Mouse (Mus musculus): ENCODE measurements around the gene Rere. TPM values are rescaled to one million over a fixed set of nuclear protein-coding genes. Genes with fewer than 3 reads are reported as not detected.
A peak's percentile ranks its signal among the peaks of the same experiment; 100 is the strongest.
"Not testable (repeated sequence)": the region's sequence is repeated elsewhere in the genome, so short reads cannot be mapped to it uniquely, and the experiment has no call there.

Rere gene
- polyA plus RNA-seq, 1 experiment from 2014 or later, result 18.0 TPM

- H3K9ac ChIP-seq (ENCODE audit: low read length); ATAC-seq (replicated peaks; ENCODE audit: extremely low read depth, insufficient read depth, low FRiP score); H3K4me2 ChIP-seq (ENCODE audit: low read depth, low read length); H3K27me3 ChIP-seq (ENCODE audit: control insufficient read depth, insufficient read depth, low read length); H3K27ac ChIP-seq (ENCODE audit: low read length); H3K9me3 ChIP-seq (replicated peaks; ENCODE audit: control insufficient read depth, low read length); H3K4me1 ChIP-seq (ENCODE audit: control insufficient read depth, insufficient read depth, low read length); H3K4me3 ChIP-seq (ENCODE audit: low read length): not testable (repeated sequence)
- H3K36me3 ChIP-seq (ENCODE audit: control insufficient read depth, insufficient read depth), result peaks cover 10% of the 10 kb centered on the region; the same call in 1 of the 2 replicates
- 89% methylated on average over 4 of the region's 4 CpGs for WGBS
Observed at GRCm38 (mm10) chr4:150546296-150546695, 264.9 kb downstream of the Rere start.

- Histone ChIP-seq H3K36me3 (ENCODE audit: control insufficient read depth, insufficient read depth) (peaks cover 10% of the 10 kb centered on the region; the same call in 1 of the 2 replicates), H3K4me1 (ENCODE audit: control insufficient read depth, insufficient read depth, low read length) (peaks cover 8% of the 10 kb centered on the region), H3K9me3 (replicated peaks; ENCODE audit: control insufficient read depth, low read length) (no peaks in the 10 kb centered on the region), H3K4me3 (ENCODE audit: low read length) (no peak overlapping the region), H3K9ac (ENCODE audit: low read length) (no peak overlapping the region), H3K4me2 (ENCODE audit: low read depth, low read length) (no peak overlapping the region), H3K27me3 (ENCODE audit: control insufficient read depth, insufficient read depth, low read length) (no peaks in the 10 kb centered on the region), H3K27ac (ENCODE audit: low read length) (no peak overlapping the region)
- WGBS, result 79% methylated on average over 9 of the region's 9 CpGs
- ATAC-seq (replicated peaks; ENCODE audit: extremely low read depth, insufficient read depth, low FRiP score), result no peak
Observed at GRCm38 (mm10) chr4:150549393-150549792, 267.9 kb downstream of the Rere start.

DNA sequence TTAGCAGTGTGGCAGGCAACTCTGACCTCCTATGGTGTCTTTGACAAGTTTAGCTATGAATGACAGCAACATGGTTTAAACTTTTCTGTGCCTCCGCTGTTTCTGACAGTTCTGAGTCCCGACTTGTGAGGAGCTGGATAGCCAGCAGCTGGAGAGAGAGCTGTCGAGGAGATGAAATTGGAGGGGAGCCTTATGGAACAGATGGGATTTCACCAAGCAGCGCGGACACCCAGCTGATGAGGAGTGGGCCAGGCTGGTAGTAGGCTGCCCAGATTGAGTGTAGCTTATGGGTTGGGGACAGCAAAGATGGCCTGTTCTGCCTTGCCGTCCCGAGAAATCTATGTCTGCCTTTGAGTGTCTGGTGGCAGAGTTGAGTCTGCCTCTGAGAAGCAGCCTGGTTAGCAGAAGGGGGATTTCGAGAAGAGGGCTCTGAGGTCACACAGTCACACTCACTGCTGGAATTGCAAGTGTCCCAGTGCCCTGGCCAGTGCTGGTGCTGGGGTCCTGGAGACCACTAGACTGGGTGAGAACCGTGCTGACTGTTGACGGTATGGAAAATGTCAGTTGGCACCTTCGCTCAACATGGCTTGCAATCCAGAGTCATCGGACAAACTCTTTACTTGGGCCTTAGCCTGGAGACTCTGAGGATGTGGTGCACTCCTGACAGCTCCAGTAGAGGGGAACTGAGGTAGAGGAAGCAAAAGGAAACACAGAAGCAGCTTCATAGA lies 268.7 kb downstream of the Rere start:
- Histone ChIP-seq H3K9me3 (replicated peaks; ENCODE audit: control insufficient read depth, low read length) (no peaks in the 10 kb centered on the region), H3K4me1 (ENCODE audit: control insufficient read depth, insufficient read depth, low read length) (peaks cover 8% of the 10 kb centered on the region), H3K27ac (ENCODE audit: low read length) (no peak overlapping the region), H3K4me3 (ENCODE audit: low read length) (no peak overlapping the region), H3K36me3 (ENCODE audit: control insufficient read depth, insufficient read depth) (peaks cover 10% of the 10 kb centered on the region; the same call in 1 of the 2 replicates), H3K27me3 (ENCODE audit: control insufficient read depth, insufficient read depth, low read length) (no peaks in the 10 kb centered on the region), H3K9ac (ENCODE audit: low read length) (no peak overlapping the region), H3K4me2 (ENCODE audit: low read depth, low read length) (no peak overlapping the region)
- 57% methylated on average over 12 of the region's 12 CpGs for WGBS
- ATAC-seq (replicated peaks; ENCODE audit: extremely low read depth, insufficient read depth, low FRiP score), result no peak

GRCm38 (mm10) chr4:150551390-150551789 lies 269.9 kb downstream of the Rere start:
- H3K27ac ChIP-seq (ENCODE audit: low read length), result no peak overlapping the region
- no peaks in the 10 kb centered on the region for H3K9me3 ChIP-seq (replicated peaks; ENCODE audit: control insufficient read depth, low read length)
- H3K4me3 ChIP-seq (ENCODE audit: low read length), result no peak overlapping the region
- H3K36me3 ChIP-seq (ENCODE audit: control insufficient read depth, insufficient read depth), result peaks cover 9% of the 10 kb centered on the region; the same call in 1 of the 2 replicates
- ATAC-seq (replicated peaks; ENCODE audit: extremely low read depth, insufficient read depth, low FRiP score), result no peak
- H3K4me1 ChIP-seq (ENCODE audit: control insufficient read depth, insufficient read depth, low read length), result peaks cover 15% of the 10 kb centered on the region
- H3K27me3 ChIP-seq (ENCODE audit: control insufficient read depth, insufficient read depth, low read length), result no peaks in the 10 kb centered on the region
- H3K9ac ChIP-seq (ENCODE audit: low read length), result no peak overlapping the region
- H3K4me2 ChIP-seq (ENCODE audit: low read depth, low read length), result no peak overlapping the region
- WGBS, result 72% methylated on average over 4 of the region's 4 CpGs

- H3K9ac ChIP-seq (ENCODE audit: low read length), result no peak overlapping the region
- no peak for ATAC-seq (replicated peaks; ENCODE audit: extremely low read depth, insufficient read depth, low FRiP score)
Observed at GRCm38 (mm10) chr4:150552751-150553600, 271.5 kb downstream of the Rere start.

DNA sequence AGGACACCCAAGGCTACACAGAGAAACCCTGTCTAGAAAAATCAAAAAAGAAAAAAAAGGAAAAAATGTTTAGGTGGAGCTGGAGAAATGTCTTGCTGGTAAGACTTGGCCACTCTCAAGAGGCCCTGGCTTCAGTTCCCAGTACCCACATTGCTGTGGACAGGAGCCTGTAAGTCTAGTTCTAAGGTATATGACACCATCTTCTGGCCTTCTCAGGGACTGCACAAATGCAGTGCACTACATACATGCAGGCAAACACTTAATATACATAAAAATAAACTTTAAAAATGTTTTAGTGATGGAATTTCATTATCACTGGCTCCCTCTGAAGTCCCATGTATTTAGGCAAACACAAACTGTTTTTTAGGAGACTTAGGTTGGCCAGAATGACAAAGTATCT lies 274.3 kb downstream of the Rere start:
- ATAC-seq (replicated peaks; ENCODE audit: extremely low read depth, insufficient read depth, low FRiP score), result no peak
- H3K36me3 ChIP-seq (ENCODE audit: control insufficient read depth, insufficient read depth), result no peaks in the 10 kb centered on the region
- H3K4me3 ChIP-seq (ENCODE audit: low read length), result no peak overlapping the region
- H3K27me3 ChIP-seq (ENCODE audit: control insufficient read depth, insufficient read depth, low read length), result no peaks in the 10 kb centered on the region
- peak overlapping the region; percentile 83 for H3K27ac ChIP-seq (ENCODE audit: low read length)
- H3K4me1 ChIP-seq (ENCODE audit: control insufficient read depth, insufficient read depth, low read length), result peaks cover 37% of the 10 kb centered on the region
- no peak overlapping the region for H3K9ac ChIP-seq (ENCODE audit: low read length)
- no peak overlapping the region for H3K4me2 ChIP-seq (ENCODE audit: low read depth, low read length)
- no peaks in the 10 kb centered on the region for H3K9me3 ChIP-seq (replicated peaks; ENCODE audit: control insufficient read depth, low read length)

More at GRCm38 (mm10) chr4:150552751-150553600, 271.5 kb downstream of the Rere start:
- no peaks in the 10 kb centered on the region for H3K9me3 ChIP-seq (replicated peaks; ENCODE audit: control insufficient read depth, low read length)
- H3K4me3 ChIP-seq (ENCODE audit: low read length), result no peak overlapping the region
- H3K27ac ChIP-seq (ENCODE audit: low read length), result peak overlapping the region; percentile 23
- WGBS, result 71% methylated on average over 15 of the region's 15 CpGs
- peaks cover 28% of the 10 kb centered on the region for H3K4me1 ChIP-seq (ENCODE audit: control insufficient read depth, insufficient read depth, low read length)
- no peaks in the 10 kb centered on the region for H3K27me3 ChIP-seq (ENCODE audit: control insufficient read depth, insufficient read depth, low read length)
- H3K36me3 ChIP-seq (ENCODE audit: control insufficient read depth, insufficient read depth), result 0 out of 2 replicates have a peak, but pooled peaks cover 5% of the 10 kb centered on the region
- H3K4me2 ChIP-seq (ENCODE audit: low read depth, low read length), result no peak overlapping the region

DNA sequence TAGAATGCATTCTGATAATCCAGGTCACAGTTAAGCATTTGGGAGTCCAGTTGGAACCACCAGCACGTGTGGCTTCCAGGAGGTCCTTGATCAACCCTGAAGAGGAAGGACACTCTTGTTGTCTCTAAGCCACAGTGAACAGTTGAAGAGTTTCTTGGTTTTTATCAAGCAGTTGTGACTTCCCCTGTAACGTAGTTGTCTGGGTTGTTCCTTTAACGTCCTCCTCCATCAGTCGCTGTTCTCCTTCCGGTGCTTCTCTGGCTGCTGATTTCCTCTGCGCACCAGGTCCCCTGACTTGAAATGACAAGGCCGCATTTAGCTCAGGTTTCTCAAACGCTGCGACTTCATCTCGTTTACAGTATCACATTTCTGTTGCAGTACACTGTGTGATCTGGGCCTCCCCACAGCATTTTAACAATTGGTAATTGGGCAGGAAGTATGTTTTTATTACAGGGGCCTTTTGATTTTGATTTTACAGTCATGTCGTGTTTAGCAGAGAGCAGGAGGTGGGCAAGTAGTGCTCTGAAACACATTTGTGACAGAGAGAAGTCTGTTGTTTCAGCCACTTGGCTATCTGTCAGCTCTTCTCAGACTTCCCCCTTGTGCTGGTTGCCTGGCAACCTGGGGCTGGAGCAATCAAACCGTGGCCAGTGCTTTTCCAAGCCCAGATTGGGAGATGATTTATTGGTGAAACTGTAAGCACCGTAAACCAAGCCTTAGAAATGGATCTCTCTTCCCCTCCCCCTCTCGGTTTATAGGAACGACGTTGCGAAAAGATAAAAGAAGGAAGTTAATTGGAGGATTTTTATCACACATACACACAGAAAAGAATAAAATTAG lies 275.2 kb downstream of the Rere start:
- ATAC-seq (replicated peaks; ENCODE audit: extremely low read depth, insufficient read depth, low FRiP score), result peak; percentile 63
- Histone ChIP-seq H3K27ac (ENCODE audit: low read length) (peak overlapping the region; percentile 83), H3K9ac (ENCODE audit: low read length) (no peak overlapping the region), H3K4me1 (ENCODE audit: control insufficient read depth, insufficient read depth, low read length) (peaks cover 41% of the 10 kb centered on the region), H3K4me2 (ENCODE audit: low read depth, low read length) (peak overlapping the region; percentile 31), H3K4me3 (ENCODE audit: low read length) (no peak overlapping the region), H3K27me3 (ENCODE audit: control insufficient read depth, insufficient read depth, low read length) (no peaks in the 10 kb centered on the region), H3K9me3 (replicated peaks; ENCODE audit: control insufficient read depth, low read length) (no peaks in the 10 kb centered on the region), H3K36me3 (ENCODE audit: control insufficient read depth, insufficient read depth) (no peaks in the 10 kb centered on the region)
- WGBS, result 9% methylated on average over 17 of the region's 17 CpGs

DNA sequence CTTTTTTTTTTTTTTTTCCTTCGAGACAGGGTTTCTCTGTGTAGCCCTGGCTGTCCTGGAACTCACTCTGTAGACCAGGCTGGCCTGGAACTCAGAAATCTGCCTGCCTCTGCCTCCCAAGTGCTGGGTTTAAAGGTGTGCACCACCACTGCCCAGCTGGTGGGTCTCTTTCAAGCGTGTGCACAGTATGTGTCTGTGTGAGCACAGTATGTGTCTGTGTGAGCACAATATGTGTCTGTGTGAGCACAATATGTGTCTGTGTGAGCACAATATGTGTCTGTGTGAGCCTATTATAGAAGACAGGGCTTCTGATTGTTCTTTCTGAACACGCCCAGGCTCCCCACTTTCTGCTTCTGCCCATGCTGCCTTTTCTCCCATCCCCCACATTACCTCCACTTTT lies 275.8 kb downstream of the Rere start:
- H3K27ac ChIP-seq (ENCODE audit: low read length); H3K36me3 ChIP-seq (ENCODE audit: control insufficient read depth, insufficient read depth); H3K4me2 ChIP-seq (ENCODE audit: low read depth, low read length); H3K9ac ChIP-seq (ENCODE audit: low read length); H3K4me3 ChIP-seq (ENCODE audit: low read length); H3K9me3 ChIP-seq (replicated peaks; ENCODE audit: control insufficient read depth, low read length); ATAC-seq (replicated peaks; ENCODE audit: extremely low read depth, insufficient read depth, low FRiP score); H3K27me3 ChIP-seq (ENCODE audit: control insufficient read depth, insufficient read depth, low read length): not testable (repeated sequence)
- H3K4me1 ChIP-seq (ENCODE audit: control insufficient read depth, insufficient read depth, low read length), result peaks cover 38% of the 10 kb centered on the region
- 80% methylated on average over 3 of the region's 3 CpGs for WGBS
